Mouse (Mus musculus): Measurements from ENCODE around the gene Mrto4. TPM values are rescaled to one million over a fixed set of nuclear protein-coding genes. Genes with fewer than 3 reads are reported as not detected.
"Not testable (repeated sequence)": the region's sequence is repeated elsewhere in the genome, so short reads cannot be mapped to it uniquely, and the experiment has no call there.

Mrto4 gene
- 10 to 100 TPM; 45.2 to 48.2 TPM for total RNA-seq (2021)

GRCm38 (mm10) chr4:139351931-139352711, at the start of gene Mrto4, which contains the start of the genes Emc1 and Ubr4:
Mrto4 (minus strand) TSS chr4:139352576.
Emc1 (plus strand) TSS chr4:139352587.
Ubr4 (plus strand) TSS chr4:139352609.
- DNase-seq (ENCODE audit: extremely low spot score in 1 of 2, low spot score in 2 of 2), result peak; percentile 78 to 91
- intact Hi-C loops (cut with DNase I), result no loop called here

GRCm38 (mm10) chr4:139400487-139400886, 48.1 kb upstream of the Mrto4 start:
- intact Hi-C loops (cut with DNase I), result no loop called here
- no peak for DNase-seq (ENCODE audit: extremely low spot score in 1 of 2, low spot score in 2 of 2)

- intact Hi-C loops (cut with DNase I), result loop anchor here (5.0 kb wide), 1 partner anchor 33 kb away; no protein-coding TSS in a partner anchor
- DNase-seq (ENCODE audit: extremely low spot score in 1 of 2, low spot score in 2 of 2), result no peak
These were observed 43.1 kb upstream of the Mrto4 start for GRCm38 (mm10) chr4:139395431-139395830.

GRCm38 (mm10) chr4:139389557-139389956, 37.2 kb upstream of the Mrto4 start:
- intact Hi-C loops (cut with DNase I), result no loop called here
- DNase-seq (ENCODE audit: extremely low spot score in 1 of 2, low spot score in 2 of 2), result no peak

GRCm38 (mm10) chr4:139386869-139387319, 34.5 kb upstream of the Mrto4 start:
- no peak for DNase-seq (ENCODE audit: extremely low spot score in 1 of 2, low spot score in 2 of 2)
- intact Hi-C loops (cut with DNase I), result no loop called here

GRCm38 (mm10) chr4:139385841-139386240, 33.5 kb upstream of the Mrto4 start:
- intact Hi-C loops (cut with DNase I); DNase-seq (ENCODE audit: extremely low spot score in 1 of 2, low spot score in 2 of 2): not testable (repeated sequence)

GRCm38 (mm10) chr4:139382231-139382630, 29.9 kb upstream of the Mrto4 start:
- intact Hi-C loops (cut with DNase I), result no loop called here
- no peak for DNase-seq (ENCODE audit: extremely low spot score in 1 of 2, low spot score in 2 of 2)

- intact Hi-C loops (cut with DNase I), result no loop called here
- no peak for DNase-seq (ENCODE audit: extremely low spot score in 1 of 2, low spot score in 2 of 2)
These were observed 29.1 kb upstream of the Mrto4 start for GRCm38 (mm10) chr4:139381452-139381845.

GRCm38 (mm10) chr4:139380775-139381451, 28.5 kb upstream of the Mrto4 start:
- intact Hi-C loops (cut with DNase I), result no loop called here
- DNase-seq (ENCODE audit: extremely low spot score in 1 of 2, low spot score in 2 of 2), result peak; percentile 14 to 45

- intact Hi-C loops (cut with DNase I), result no loop called here
- peak; percentile 99 to 100 for DNase-seq (ENCODE audit: extremely low spot score in 1 of 2, low spot score in 2 of 2)
These were observed 27.9 kb upstream of the Mrto4 start for GRCm38 (mm10) chr4:139380207-139380748.

- DNase-seq (ENCODE audit: extremely low spot score in 1 of 2, low spot score in 2 of 2), result no peak
- intact Hi-C loops (cut with DNase I), result no loop called here
These were observed 27.3 kb upstream of the Mrto4 start for GRCm38 (mm10) chr4:139379719-139380118.

- intact Hi-C loops (cut with DNase I), result no loop called here
- DNase-seq (ENCODE audit: extremely low spot score in 1 of 2, low spot score in 2 of 2), result no peak
These were observed 21.2 kb upstream of the Mrto4 start for GRCm38 (mm10) chr4:139373531-139373930.

GRCm38 (mm10) chr4:139373130-139373529, 20.8 kb upstream of the Mrto4 start:
- intact Hi-C loops (cut with DNase I), result no loop called here
- no peak for DNase-seq (ENCODE audit: extremely low spot score in 1 of 2, low spot score in 2 of 2)

- DNase-seq (ENCODE audit: extremely low spot score in 1 of 2, low spot score in 2 of 2), result no peak
- intact Hi-C loops (cut with DNase I), result no loop called here
These were observed 15.7 kb upstream of the Mrto4 start for GRCm38 (mm10) chr4:139368038-139368437.

- intact Hi-C loops (cut with DNase I), result no loop called here
These were observed 15.0 kb upstream of the Mrto4 start for GRCm38 (mm10) chr4:139367336-139367735.

GRCm38 (mm10) chr4:139360761-139361548, 8.6 kb upstream of the Mrto4 start:
- intact Hi-C loops (cut with DNase I), result loop anchor here (5.0 kb wide), 2 partner anchors 36 to 76 kb away; no protein-coding TSS in a partner anchor

More at GRCm38 (mm10) chr4:139367336-139367735, 15.0 kb upstream of the Mrto4 start:
- no peak for DNase-seq (ENCODE audit: extremely low spot score in 1 of 2, low spot score in 2 of 2)

GRCm38 (mm10) chr4:139357211-139357610, 4.8 kb upstream of the Mrto4 start:
- DNase-seq (ENCODE audit: extremely low spot score in 1 of 2, low spot score in 2 of 2), result no peak
- intact Hi-C loops (cut with DNase I), result no loop called here

More at GRCm38 (mm10) chr4:139360761-139361548, 8.6 kb upstream of the Mrto4 start:
- no peak for DNase-seq (ENCODE audit: extremely low spot score in 1 of 2, low spot score in 2 of 2)

- intact Hi-C loops (cut with DNase I), result no loop called here
- no peak for DNase-seq (ENCODE audit: extremely low spot score in 1 of 2, low spot score in 2 of 2)
These were observed 456 bp upstream of the Mrto4 start for GRCm38 (mm10) chr4:139352832-139353231.
